Mouse (Mus musculus) liver, embryonic 14.5 days (tissue): ENCODE measurements around the gene Prkab2. TPM values are rescaled to one million over a fixed set of nuclear protein-coding genes. Genes with fewer than 3 reads are reported as not detected.

Source experiments
- ATAC-seq: fragments of 200-750 bp; cut with Nextera tagmentation; 2 replicates; pipeline ENCODE4 v1.8.0; 2017; ENCODE audit warnings: moderate number of reproducible peaks, mild to moderate bottlenecking, moderate library complexity; ENCODE audit not compliant: insufficient read depth
- DNase-seq, 3 experiments: peaks; one replicate each; pipeline ENCODE4 v3.0.0-alpha.2; 2012 to 2013; ENCODE audit warnings: low read depth in 3 of 3, low spot score in 3 of 3
- H3K27ac ChIP-seq: fragments of 300-500 bp; sonication (generic); 2 replicates; pipeline ENCODE4 v1.5.1; 2014; ENCODE audit warnings: moderate library complexity, mild to moderate bottlenecking, control low read depth, inconsistent platforms
- H3K27me3 ChIP-seq: fragments of 300-500 bp; sonication (generic); 2 replicates; pipeline ENCODE4 v1.6.1; 2014; ENCODE audit warnings: mild to moderate bottlenecking, low read length, moderate library complexity; ENCODE audit not compliant: control insufficient read depth, insufficient read depth
- H3K36me3 ChIP-seq: fragments of 300-500 bp; sonication (generic); replicated peaks from 2 replicates; pipeline ENCODE4 v1.6.1; 2014; ENCODE audit warnings: low read depth; ENCODE audit not compliant: control insufficient read depth, insufficient read depth
- H3K4me1 ChIP-seq, 2 experiments: fragments of 200-500 bp in 1 of 2; fragments of 300-500 bp in 1 of 2; sonication (generic) in 1 of 2; replicated peaks; 2 replicates each; pipeline ENCODE4 v1.6.1; 2012 to 2014; ENCODE audit warnings: antibody characterized with exemption in 1 of 2, inconsistent platforms in 1 of 2, low read length in 1 of 2; ENCODE audit not compliant: control insufficient read depth in 2 of 2, insufficient read depth in 2 of 2
- H3K4me2 ChIP-seq: fragments of 300-500 bp; sonication (generic); 2 replicates; pipeline ENCODE4 v1.6.1; 2014; ENCODE audit warnings: low read depth, mild to moderate bottlenecking, control low read depth, moderate library complexity
- H3K4me3 ChIP-seq, 2 experiments: fragments of 200-500 bp in 1 of 2; fragments of 300-500 bp in 1 of 2; sonication (generic) in 1 of 2; 2 replicates each; pipeline ENCODE4 v1.5.1; 2012 to 2014; ENCODE audit warnings: low read depth in 2 of 2, low read length in 2 of 2, mild to moderate bottlenecking in 2 of 2, control low read depth in 1 of 2, inconsistent platforms in 1 of 2, moderate library complexity in 1 of 2; ENCODE audit not compliant: insufficient read depth in 1 of 2
- H3K9ac ChIP-seq: fragments of 300-500 bp; sonication (generic); replicated peaks from 2 replicates; pipeline ENCODE4 v1.6.1; 2014; ENCODE audit warnings: mild to moderate bottlenecking, control low read depth, moderate library complexity
- H3K9me3 ChIP-seq: fragments of 300-500 bp; sonication (generic); 2 replicates; pipeline ENCODE4 v1.6.1; 2016; ENCODE audit warnings: low read length, mixed read lengths; ENCODE audit not compliant: control insufficient read depth
- CTCF ChIP-seq: IDR thresholded peaks from 2 replicates; pipeline ENCODE4 v1.5.1; 2016; ENCODE audit warnings: antibody characterized with exemption, low read depth, control low read depth
- EP300 ChIP-seq: IDR thresholded peaks from 2 replicates; pipeline ENCODE4 v1.6.1; 2016; ENCODE audit warnings: antibody characterized with exemption, low read depth
- WGBS: fragments of 180-500 bp; shearing (Covaris S2); extraction: QIAGEN DNeasy Blood & Tissue Kit; methylation state at CpG from one replicate; pipeline ENCODE4 v1.1.7; 2014; ENCODE audit not compliant: insufficient replicate concordance; 5-methylcytosine and 5-hydroxymethylcytosine counted together
- polyA plus RNA-seq, 2 experiments: library from polyadenylated mRNA; depleted of rRNA in 1 of 2; stranded (reverse) in 1 of 2; unstranded in 1 of 2; fragments of >200 nt; fragmentation: Nextera tagmentation in 1 of 2; extraction: Ambion mirVana in 1 of 2; gene quantifications; 2 replicates each; pipeline versions ENCODE4 v1.2.1 to v1.2.3; 2012 to 2014

Prkab2 gene
- polyA plus RNA-seq, 2 experiments, result 1.1 to 2.1 TPM

- ATAC-seq, result peak; percentile 49
- Histone ChIP-seq H3K27ac (no peak overlapping the region), H3K9me3 (no peaks in the 10 kb centered on the region), H3K4me1 (peaks cover 0 to 10% of the 10 kb centered on the region in 2 experiments; a peak in 3 of 4 replicates), H3K9ac (peak overlapping the region; percentile 40), H3K27me3 (no peaks in the 10 kb centered on the region; the same call in 1 of the 2 replicates), H3K4me2 (peak overlapping the region; percentile 78), H3K36me3 (no peaks in the 10 kb centered on the region), H3K4me3 (peak overlapping the region; percentile 40 to 65)
- TF ChIP-seq CTCF (peak; percentile 74), EP300 (no peak)
- 1% methylated on average over 33 of the region's 33 CpGs for WGBS
- peak; percentile 47 to 57 (median 49) for DNase-seq
These were observed 23.5 kb downstream of the Prkab2 start for GRCm38 (mm10) chr3:97681321-97682158.

- H3K9me3 ChIP-seq, result no peaks in the 10 kb centered on the region
- H3K4me1 ChIP-seq, result peaks cover 0 to 10% of the 10 kb centered on the region in 2 experiments; a peak in 3 of 4 replicates
- peak overlapping the region; percentile 78 for H3K4me2 ChIP-seq
- H3K27me3 ChIP-seq, result no peaks in the 10 kb centered on the region; the same call in 1 of the 2 replicates
- ATAC-seq (no peak), DNase-seq (no peak)
- H3K36me3 ChIP-seq, result no peaks in the 10 kb centered on the region
- peak overlapping the region; percentile 40 to 65 for H3K4me3 ChIP-seq
- H3K27ac ChIP-seq, result no peak overlapping the region
- WGBS, result 4% methylated on average over 11 of the region's 11 CpGs
- TF ChIP-seq EP300 (no peak), CTCF (no peak)
- peak overlapping the region; percentile 40 for H3K9ac ChIP-seq
These were observed 24.1 kb downstream of the Prkab2 start for GRCm38 (mm10) chr3:97682159-97682502.

GRCm38 (mm10) chr3:97682576-97682975 is 24.6 kb downstream of the Prkab2 start:
- Histone ChIP-seq H3K27me3 (no peaks in the 10 kb centered on the region; the same call in 1 of the 2 replicates), H3K4me1 (peaks cover 0 to 10% of the 10 kb centered on the region in 2 experiments; a peak in 3 of 4 replicates), H3K27ac (no peak overlapping the region), H3K9me3 (no peaks in the 10 kb centered on the region), H3K4me2 (peak overlapping the region; percentile 78), H3K4me3 (no peak overlapping the region), H3K9ac (no peak overlapping the region), H3K36me3 (no peaks in the 10 kb centered on the region)
- ATAC-seq, result no peak
- TF ChIP-seq EP300 (no peak), CTCF (no peak)
- DNase-seq, result no peak
- WGBS, result 17% methylated on average over 5 of the region's 5 CpGs

GRCm38 (mm10) chr3:97683560-97684195 is 25.7 kb downstream of the Prkab2 start:
- H3K4me3 ChIP-seq, result no peak overlapping the region
- 22% methylated on average over 16 of the region's 16 CpGs for WGBS

More at GRCm38 (mm10) chr3:97683560-97684195, 25.7 kb downstream of the Prkab2 start:
- H3K27ac ChIP-seq, result no peak overlapping the region
- H3K9me3 ChIP-seq, result no peaks in the 10 kb centered on the region
- H3K27me3 ChIP-seq, result no peaks in the 10 kb centered on the region; the same call in 1 of the 2 replicates
- H3K36me3 ChIP-seq, result no peaks in the 10 kb centered on the region
- peaks cover 0 to 10% of the 10 kb centered on the region in 2 experiments; a peak in 3 of 4 replicates for H3K4me1 ChIP-seq
- no peak for TF ChIP-seq EP300
- no peak for ATAC-seq
- no peak for DNase-seq
- H3K9ac ChIP-seq, result no peak overlapping the region
- no peak overlapping the region for H3K4me2 ChIP-seq
